Mouse (Mus musculus) cerebellum, adult 2 months (tissue): ENCODE measurements around the gene Capn15.

Experiments used
- CTCF ChIP-seq: fragments of 200-500 bp; IDR thresholded peaks from 2 replicates; pipeline ENCODE4 v1.5.1; 2011; ENCODE audit warnings: low read depth, mild to moderate bottlenecking, control low read depth, low read length, moderate library complexity, borderline replicate concordance; ENCODE audit not compliant: insufficient read depth
- POLR2A ChIP-seq: fragments of 200-500 bp; IDR thresholded peaks from 2 replicates; pipeline ENCODE4 v1.6.1; 2011; ENCODE audit warnings: low read length, control low read depth, borderline replicate concordance; ENCODE audit not compliant: insufficient read depth

DNA sequence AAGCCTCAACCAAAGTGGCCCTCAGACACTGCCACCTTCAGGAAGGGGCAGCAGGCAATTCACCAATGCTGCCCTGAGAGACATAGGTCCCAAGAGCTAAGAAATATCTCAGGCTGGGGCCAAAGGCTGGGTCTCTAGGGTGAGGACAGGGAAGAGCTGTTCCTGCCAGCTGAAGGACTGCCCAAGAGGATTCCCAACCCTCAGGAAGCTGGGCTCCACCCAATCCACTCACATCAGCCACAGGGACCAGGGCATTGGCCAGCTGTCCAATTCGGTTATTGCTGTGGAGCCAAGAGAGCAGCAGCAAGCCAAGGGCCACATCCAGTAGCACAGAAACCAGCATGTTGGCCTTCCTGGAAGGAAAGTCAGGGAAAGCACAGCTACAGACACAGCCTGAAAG, 51.1 kb downstream of the Capn15 start:
- no peak for TF ChIP-seq CTCF
- TF ChIP-seq POLR2A: no peak
